Mouse (Mus musculus) kidney, postnatal 0 days (tissue): ENCODE data around the gene Myl7. TPM values are rescaled to one million over a fixed set of nuclear protein-coding genes. Genes with fewer than 3 reads are reported as not detected.

ENCODE experiments used
- ATAC-seq: fragments of 200-750 bp; cut with Nextera tagmentation; replicated peaks from 2 replicates; pipeline ENCODE4 v1.8.0; 2017; ENCODE audit warnings: low read depth, moderate number of reproducible peaks, moderate TSS enrichment, moderate library complexity; ENCODE audit not compliant: low FRiP score
- DNase-seq: peaks from one replicate; pipeline ENCODE4 v3.0.0-alpha.2; 2016; ENCODE audit warnings: low spot score
- H3K27ac ChIP-seq: fragments of 300-500 bp; sonication (generic); 2 replicates; pipeline ENCODE4 v1.5.1; 2014; ENCODE audit warnings: mild to moderate bottlenecking
- H3K27me3 ChIP-seq: fragments of 300-500 bp; sonication (generic); 2 replicates; pipeline ENCODE4 v1.6.1; 2014; ENCODE audit warnings: low read length, mixed read lengths; ENCODE audit not compliant: insufficient read depth
- H3K36me3 ChIP-seq: fragments of 300-500 bp; sonication (generic); 2 replicates; pipeline ENCODE4 v1.6.1; 2014; ENCODE audit warnings: low read length, mixed read lengths; ENCODE audit not compliant: insufficient read depth
- H3K4me1 ChIP-seq: fragments of 300-500 bp; sonication (generic); replicated peaks from 2 replicates; pipeline ENCODE4 v1.6.1; 2014; ENCODE audit warnings: antibody characterized with exemption, low read length, mixed read lengths; ENCODE audit not compliant: insufficient read depth
- H3K4me2 ChIP-seq: fragments of 300-500 bp; sonication (generic); 2 replicates; pipeline ENCODE4 v1.6.1; 2014; ENCODE audit warnings: mild to moderate bottlenecking, low read length, moderate library complexity, mixed read lengths
- H3K4me3 ChIP-seq: fragments of 300-500 bp; sonication (generic); replicated peaks from 2 replicates; pipeline ENCODE4 v1.5.1; 2014; ENCODE audit warnings: low read depth, low read length
- H3K9ac ChIP-seq: fragments of 300-500 bp; sonication (generic); 2 replicates; pipeline ENCODE4 v1.6.1; 2014; ENCODE audit warnings: low read depth, low read length
- H3K9me3 ChIP-seq: fragments of 300-500 bp; sonication (generic); replicated peaks from 2 replicates; pipeline ENCODE4 v1.6.1; 2016; ENCODE audit warnings: low read length, inconsistent platforms, mixed read lengths
- CTCF ChIP-seq: IDR thresholded peaks from 2 replicates; pipeline ENCODE4 v1.5.1; 2016; ENCODE audit warnings: antibody characterized with exemption, low read depth, mild to moderate bottlenecking, moderate library complexity
- whole genome bisulfite sequencing: fragments of 180-500 bp; shearing (Covaris S2); extraction: QIAGEN DNeasy Blood & Tissue Kit; methylation state at CpG from one replicate; pipeline ENCODE4 v1.1.7; 2014; 5-methylcytosine and 5-hydroxymethylcytosine counted together
- polyA plus RNA-seq: library from polyadenylated mRNA; unstranded; fragments of >200 nt; fragmentation: Nextera tagmentation; extraction: Ambion mirVana; gene quantifications from 2 replicates; pipeline ENCODE4 v1.2.1, GENCODE M21; 2015

The Myl7 gene
- polyA plus RNA-seq, 1 experiment from 2014 or later, result 1.6 TPM

GRCm38 (mm10) chr11:5915429-5916177, 17.0 kb upstream of the Myl7 start:
- no peaks in the 10 kb centered on the region; the same call in 1 of the 2 replicates for H3K4me1 ChIP-seq
- ATAC-seq (no peak), DNase-seq (no peak)
- H3K4me2 ChIP-seq, result no peak overlapping the region
- no peak overlapping the region for H3K9ac ChIP-seq
- H3K9me3 ChIP-seq, result no peaks in the 10 kb centered on the region
- 69% methylated on average over 5 of the region's 5 CpGs for WGBS
- H3K36me3 ChIP-seq, result no peaks in the 10 kb centered on the region
- H3K4me3 ChIP-seq, result no peak overlapping the region
- no peak overlapping the region for H3K27ac ChIP-seq
- H3K27me3 ChIP-seq, result no peaks in the 10 kb centered on the region
- TF ChIP-seq CTCF, result no peak

GRCm38 (mm10) chr11:5914940-5915339, 16.4 kb upstream of the Myl7 start:
- Histone ChIP-seq H3K9me3 (no peaks in the 10 kb centered on the region), H3K9ac (no peak overlapping the region), H3K36me3 (no peaks in the 10 kb centered on the region), H3K4me3 (no peak overlapping the region), H3K27ac (no peak overlapping the region), H3K4me1 (no peaks in the 10 kb centered on the region), H3K4me2 (no peak overlapping the region), H3K27me3 (no peaks in the 10 kb centered on the region)
- TF ChIP-seq CTCF, result no peak
- DNase-seq (no peak), ATAC-seq (no peak)
- 51% methylated on average over 5 of the region's 5 CpGs for WGBS

GRCm38 (mm10) chr11:5913936-5914335, 15.4 kb upstream of the Myl7 start:
- ATAC-seq (no peak), DNase-seq (no peak)
- Histone ChIP-seq H3K36me3 (no peaks in the 10 kb centered on the region), H3K4me3 (no peak overlapping the region), H3K9ac (no peak overlapping the region), H3K9me3 (no peaks in the 10 kb centered on the region), H3K4me1 (no peaks in the 10 kb centered on the region), H3K4me2 (no peak overlapping the region), H3K27ac (no peak overlapping the region), H3K27me3 (no peaks in the 10 kb centered on the region)
- no peak for TF ChIP-seq CTCF
- WGBS, result 85% methylated on average over 4 of the region's 4 CpGs

- Histone ChIP-seq H3K27me3 (no peaks in the 10 kb centered on the region), H3K4me2 (no peak overlapping the region), H3K9me3 (no peaks in the 10 kb centered on the region), H3K9ac (no peak overlapping the region), H3K36me3 (no peaks in the 10 kb centered on the region), H3K4me1 (no peaks in the 10 kb centered on the region), H3K4me3 (no peak overlapping the region), H3K27ac (no peak overlapping the region)
- 60% methylated on average over 8 of the region's 8 CpGs for WGBS
- no peak for ATAC-seq
- DNase-seq, result no peak
- no peak for TF ChIP-seq CTCF
These were observed 14.7 kb upstream of the Myl7 start for GRCm38 (mm10) chr11:5913256-5913655.

GRCm38 (mm10) chr11:5912635-5913034, 14.1 kb upstream of the Myl7 start:
- no peaks in the 10 kb centered on the region for H3K9me3 ChIP-seq
- no peaks in the 10 kb centered on the region for H3K4me1 ChIP-seq
- peak; percentile 85 for DNase-seq
- no peaks in the 10 kb centered on the region for H3K36me3 ChIP-seq
- WGBS, result 37% methylated on average over 5 of the region's 5 CpGs
- ATAC-seq, result no peak
- H3K4me3 ChIP-seq, result no peak overlapping the region
- no peak overlapping the region for H3K4me2 ChIP-seq
- H3K27me3 ChIP-seq, result no peaks in the 10 kb centered on the region
- no peak overlapping the region for H3K9ac ChIP-seq
- peak; percentile 83 for TF ChIP-seq CTCF
- H3K27ac ChIP-seq, result no peak overlapping the region

GRCm38 (mm10) chr11:5908642-5909041, 10.1 kb upstream of the Myl7 start:
- Histone ChIP-seq H3K36me3 (no peaks in the 10 kb centered on the region), H3K9me3 (no peaks in the 10 kb centered on the region), H3K4me2 (no peak overlapping the region), H3K27me3 (no peaks in the 10 kb centered on the region), H3K27ac (no peak overlapping the region), H3K9ac (no peak overlapping the region), H3K4me1 (no peaks in the 10 kb centered on the region), H3K4me3 (no peak overlapping the region)
- WGBS, result 66% methylated on average over 4 of the region's 4 CpGs
- ATAC-seq, result no peak
- DNase-seq, result no peak
- TF ChIP-seq CTCF, result no peak

- DNase-seq (no peak), ATAC-seq (no peak)
- Histone ChIP-seq H3K4me2 (no peak overlapping the region), H3K36me3 (no peaks in the 10 kb centered on the region), H3K27me3 (no peaks in the 10 kb centered on the region), H3K4me1 (peaks cover 4% of the 10 kb centered on the region; the same call in 1 of the 2 replicates), H3K9me3 (no peaks in the 10 kb centered on the region), H3K27ac (no peak overlapping the region), H3K9ac (no peak overlapping the region), H3K4me3 (no peak overlapping the region)
- WGBS, result 55% methylated on average over 5 of the region's 5 CpGs
- TF ChIP-seq CTCF, result no peak
These were observed 8.5 kb upstream of the Myl7 start for GRCm38 (mm10) chr11:5907096-5907495.
